Mouse (Mus musculus) large intestine, adult 2 months (tissue): Measurements from ENCODE around the gene Atp11c. TPM values are rescaled to one million over a fixed set of nuclear protein-coding genes. Genes with fewer than 3 reads are reported as not detected.

Experiments
- DNase-seq: peaks from one replicate; pipeline ENCODE4 v3.0.0-alpha.2; 2012; ENCODE audit warnings: low read depth, low spot score
- WGBS: fragments of 180-500 bp; shearing (Covaris S2); methylation state at CpG from one replicate; pipeline ENCODE4 v1.1.7; 2018; 5-methylcytosine and 5-hydroxymethylcytosine counted together
- polyA plus RNA-seq: library from polyadenylated mRNA; depleted of rRNA; stranded (reverse); fragments of >200 nt; gene quantifications from 2 replicates; pipeline ENCODE4 v1.2.3, GENCODE M21; 2012

Gene Atp11c
- polyA plus RNA-seq, 1 experiment, result 1.8 TPM

GRCm38 (mm10) chrX:60403062-60403763 is 189.3 kb downstream of the Atp11c start:
- DNase-seq, result no peak
- WGBS, result 21% methylated on average over 46 of the region's 46 CpGs

DNA sequence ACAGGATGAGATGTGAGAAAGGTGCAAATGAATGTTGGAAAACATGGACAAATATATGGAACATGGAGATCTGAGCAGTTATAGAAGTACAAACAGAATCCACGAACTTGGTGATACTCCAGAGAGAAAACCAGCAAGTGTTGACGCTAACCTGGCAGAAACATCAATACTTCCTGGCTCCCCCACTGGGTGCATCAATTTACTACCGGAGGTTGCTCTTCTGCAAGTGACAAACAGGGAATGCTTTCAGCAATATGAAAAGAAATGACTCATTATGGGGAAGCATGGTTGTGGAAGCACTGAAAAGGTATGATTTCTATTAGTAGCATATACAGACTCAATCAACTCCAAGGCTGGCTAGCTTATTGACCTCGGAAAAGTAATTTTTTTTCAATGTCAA is 198.2 kb downstream of the Atp11c start:
- 78% methylated on average over 4 of the region's 4 CpGs for WGBS
- no peak for DNase-seq

DNA sequence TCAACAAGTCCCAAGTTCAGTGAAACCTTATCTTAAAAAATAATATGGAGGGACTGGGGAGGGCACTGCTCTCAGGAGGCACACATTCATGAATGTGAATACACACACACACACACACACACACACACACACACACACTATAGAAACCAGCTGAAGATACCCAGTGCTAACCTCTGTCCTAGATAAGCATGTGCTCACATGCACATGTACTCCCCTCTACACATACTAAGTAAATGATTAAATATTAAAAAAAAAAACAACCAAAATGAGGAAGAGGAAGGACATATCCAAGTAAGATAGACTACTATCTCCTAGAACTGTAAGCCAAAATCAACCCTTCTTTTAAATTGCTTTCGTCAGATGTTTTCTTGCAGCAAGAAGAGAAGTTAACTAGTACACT is 205.6 kb downstream of the Atp11c start:
- WGBS, result 80% methylated on average over 1 of the region's 1 CpGs
- DNase-seq, result no peak

GRCm38 (mm10) chrX:60381711-60382110 is 210.8 kb downstream of the Atp11c start:
- 68% methylated on average over 2 of the region's 2 CpGs for WGBS
- no peak for DNase-seq

GRCm38 (mm10) chrX:60380386-60380785 is 212.1 kb downstream of the Atp11c start:
- no peak for DNase-seq

DNA sequence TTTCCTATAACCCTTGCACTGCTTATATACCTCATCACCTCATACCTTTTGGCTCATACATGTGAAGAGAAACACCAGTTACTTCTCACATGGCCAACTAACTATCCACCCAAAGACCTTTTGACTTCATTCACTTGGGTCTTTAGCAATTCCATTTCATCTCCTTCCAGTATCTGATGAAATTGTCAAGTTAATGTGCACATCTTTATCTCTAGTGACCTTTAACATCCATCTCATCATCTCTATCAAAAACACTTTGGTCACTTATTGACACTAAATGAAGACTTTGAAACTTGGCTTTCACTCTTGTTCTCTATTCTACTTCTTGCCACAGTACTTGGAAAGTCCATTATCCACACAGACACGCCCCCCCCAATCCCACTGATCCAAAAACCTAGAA is 243.8 kb downstream of the Atp11c start:
- WGBS, result 94% methylated on average over 1 of the region's 1 CpGs
- no peak for DNase-seq

- DNase-seq, result no peak
These were observed 247.1 kb downstream of the Atp11c start for GRCm38 (mm10) chrX:60345447-60345846.

DNA sequence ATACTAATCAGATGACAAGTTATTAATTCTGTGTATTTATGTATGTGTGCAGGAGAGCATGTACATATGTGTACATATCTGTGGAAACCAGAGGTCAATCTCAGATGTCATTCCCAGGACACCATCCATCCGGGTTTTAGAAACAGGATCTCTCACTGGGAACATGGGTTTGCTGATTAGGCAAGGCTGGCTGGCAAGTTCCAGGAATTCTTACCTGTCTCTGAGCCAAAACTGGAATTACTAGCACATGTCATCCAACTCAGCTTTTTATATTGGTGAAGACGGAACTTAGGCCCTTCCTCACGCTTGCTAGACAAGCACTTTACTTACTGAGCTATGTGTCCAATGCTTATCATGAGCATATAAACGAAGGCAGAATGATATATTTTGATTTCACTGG is 247.5 kb downstream of the Atp11c start:
- no peak for DNase-seq
- WGBS, result 65% methylated on average over 4 of the region's 4 CpGs

GRCm38 (mm10) chrX:60329735-60330134 is 262.8 kb downstream of the Atp11c start:
- 90% methylated on average over 3 of the region's 3 CpGs for WGBS

DNA sequence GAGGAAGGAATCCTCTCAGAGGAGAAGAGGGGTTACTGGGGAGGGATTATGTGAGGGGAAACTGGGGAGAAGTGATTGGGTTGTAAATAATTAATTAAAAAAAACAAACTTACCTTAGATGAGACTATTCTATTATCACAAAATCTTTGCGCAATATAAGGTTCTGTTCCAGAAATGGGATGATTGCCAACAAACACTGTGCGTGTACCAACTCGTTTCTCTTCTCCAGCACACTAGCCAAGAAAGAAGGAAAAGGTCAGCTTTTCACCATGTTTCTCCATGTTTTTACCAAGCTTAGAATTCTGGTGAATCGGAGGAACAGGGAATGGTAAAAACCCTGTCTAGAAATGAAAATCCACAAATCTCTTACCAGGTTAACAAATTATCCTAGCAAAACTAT is 271.2 kb downstream of the Atp11c start:
- DNase-seq, result no peak
- WGBS, result 78% methylated on average over 4 of the region's 4 CpGs

More at GRCm38 (mm10) chrX:60329735-60330134, 262.8 kb downstream of the Atp11c start:
- no peak for DNase-seq

DNA sequence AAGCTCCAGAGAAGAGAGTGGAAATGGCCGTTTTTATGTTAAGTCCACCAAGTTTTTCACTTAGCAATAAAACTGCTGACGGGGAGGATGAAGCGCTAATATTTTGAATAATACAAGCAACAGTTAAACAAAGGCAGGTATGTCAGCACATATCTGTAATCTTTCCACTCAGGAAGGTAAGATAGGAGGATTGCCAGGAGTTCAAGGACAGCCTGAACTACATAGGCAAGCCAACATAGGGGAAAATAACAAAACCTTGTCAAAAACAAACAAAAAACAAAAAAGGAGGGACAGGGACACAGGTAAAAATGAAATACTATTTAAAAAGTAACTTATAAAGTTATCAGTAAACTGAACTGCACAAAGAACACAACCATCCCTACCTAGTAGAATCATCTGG is 274.8 kb downstream of the Atp11c start:
- no peak for DNase-seq
- WGBS, result 88% methylated on average over 3 of the region's 3 CpGs

DNA sequence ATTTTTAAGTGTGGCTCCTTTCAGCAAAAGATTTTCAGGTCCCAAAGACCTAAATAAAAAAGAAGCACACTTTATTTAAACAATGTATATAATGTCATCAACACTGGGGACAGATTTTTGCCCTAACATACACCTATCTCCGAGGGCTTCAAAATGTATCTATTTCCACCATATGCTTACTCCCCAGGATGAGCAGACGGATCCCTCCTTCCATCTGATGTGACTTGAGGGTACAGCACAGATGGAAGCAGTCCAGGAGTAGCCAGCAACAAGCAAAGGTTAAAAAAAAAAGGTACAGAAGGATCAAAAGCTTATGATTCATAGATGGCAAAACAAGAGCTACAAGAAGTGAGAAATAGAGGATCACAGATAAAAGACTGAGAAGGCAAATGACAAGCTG is 300.2 kb downstream of the Atp11c start:
- DNase-seq, result no peak
- 85% methylated on average over 2 of the region's 2 CpGs for WGBS

DNA sequence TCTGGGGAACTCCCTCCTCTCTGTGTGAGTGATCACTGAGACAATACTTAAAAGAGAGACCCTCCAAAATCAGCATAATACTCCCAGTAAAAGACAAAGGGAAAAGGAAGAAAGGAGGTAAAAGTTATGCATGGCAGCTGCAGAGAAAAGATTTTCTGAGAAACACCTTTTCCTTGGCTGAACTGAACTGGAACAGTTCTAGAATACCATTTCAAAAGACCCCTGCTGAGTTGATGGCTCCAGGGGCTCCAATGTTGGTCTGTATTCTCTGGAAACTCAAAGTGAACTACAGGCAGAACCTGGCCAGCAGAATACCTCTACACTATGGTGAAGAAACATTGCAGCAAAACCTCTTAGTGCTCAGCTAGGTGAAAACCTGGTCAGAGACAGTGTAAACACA is 337.2 kb downstream of the Atp11c start:
- no peak for DNase-seq

- DNase-seq, result no peak
- WGBS, result 24% methylated on average over 1 of the region's 1 CpGs
These were observed 404.8 kb downstream of the Atp11c start for GRCm38 (mm10) chrX:60187726-60188125.

GRCm38 (mm10) chrX:60182611-60183010 is 409.9 kb downstream of the Atp11c start:
- DNase-seq, result no peak
- 62% methylated on average over 3 of the region's 3 CpGs for WGBS

GRCm38 (mm10) chrX:60178744-60179458 is 413.6 kb downstream of the Atp11c start, which contains the start of gene Mcf2:
Gene Mcf2, minus strand, starts transcription at chrX:60179089.
- WGBS, result 20% methylated on average over 28 of the region's 28 CpGs
- DNase-seq, result no peak

DNA sequence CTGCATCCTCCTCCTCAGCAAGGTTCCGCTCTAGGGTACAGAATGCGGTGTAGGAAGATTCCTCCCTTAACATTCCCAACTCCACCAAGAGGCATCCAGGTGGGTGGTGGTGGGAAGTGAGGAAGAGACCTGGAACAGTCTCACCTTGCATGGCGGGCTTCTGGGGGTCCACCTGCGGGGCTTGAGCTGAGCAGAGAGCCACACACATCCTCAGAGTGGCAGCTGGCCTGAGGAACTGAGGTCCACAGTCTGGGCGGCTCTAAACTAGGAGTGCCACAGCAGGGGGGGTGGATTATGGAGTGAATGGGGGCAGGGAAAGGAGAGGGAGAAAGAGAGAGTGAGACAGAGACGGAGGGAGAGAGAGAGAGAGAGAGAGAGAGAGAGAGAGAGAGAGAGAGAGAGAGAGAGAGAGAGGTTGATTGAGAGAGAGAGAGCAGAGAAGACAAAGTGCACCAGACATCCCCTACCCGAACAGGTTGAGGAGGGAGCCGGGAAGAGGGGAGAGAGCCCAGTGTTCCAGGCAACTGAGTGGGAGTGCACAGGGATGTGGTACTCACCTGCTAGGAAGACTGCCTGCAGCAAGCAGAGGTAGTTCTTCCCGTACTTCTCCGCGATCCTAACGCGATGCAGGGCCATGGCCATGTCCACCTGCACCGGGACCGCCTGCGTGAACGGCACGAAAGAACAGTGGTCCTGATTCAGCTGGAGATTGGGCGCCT is 414.3 kb downstream of the Atp11c start:
- 15% methylated on average over 19 of the region's 19 CpGs for WGBS
- no peak for DNase-seq
